Mouse (Mus musculus) thymus, adult 2 months (tissue): ENCODE results near the gene Gipc1.

Experiments
- CTCF ChIP-seq: fragments of 200-500 bp; IDR thresholded peaks from 2 replicates; pipeline ENCODE4 v1.5.1; 2012; ENCODE audit warnings: mild to moderate bottlenecking, control low read depth, low read length, moderate library complexity, borderline replicate concordance; ENCODE audit not compliant: control insufficient read depth, poor library complexity, insufficient read depth; ENCODE audit errors: extremely low read depth
- POLR2A ChIP-seq: fragments of 200-500 bp; IDR thresholded peaks from 2 replicates; pipeline ENCODE4 v1.6.1; 2012; ENCODE audit warnings: mild to moderate bottlenecking, low read length, control low read depth, moderate library complexity; ENCODE audit not compliant: control insufficient read depth, poor library complexity, insufficient read depth; ENCODE audit errors: extremely low read depth

DNA sequence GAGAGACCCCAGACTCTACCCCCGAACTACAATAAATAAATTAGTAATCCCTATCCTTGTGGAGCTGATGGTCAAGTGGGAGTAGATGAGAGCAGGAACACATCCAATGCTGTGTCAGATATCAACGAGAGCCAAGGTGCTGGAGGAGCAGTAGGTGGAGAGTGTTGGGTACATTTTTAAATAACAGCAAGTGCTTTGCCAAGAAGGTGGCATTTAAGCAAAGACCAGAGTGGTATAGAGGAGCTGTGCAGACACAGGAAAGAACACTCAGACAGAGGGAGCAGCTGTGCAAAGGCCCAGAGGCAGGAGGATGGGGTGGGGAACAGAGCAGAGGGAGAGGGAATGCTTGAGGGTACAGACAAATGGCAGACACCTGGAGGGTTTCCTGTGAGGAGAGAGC is 35.4 kb upstream of the Gipc1 start:
- TF ChIP-seq POLR2A (no peak), CTCF (no peak)
